Mouse (Mus musculus) heart, embryonic 16.5 days (tissue): ENCODE data around the gene Prmt7. TPM values are rescaled to one million over a fixed set of nuclear protein-coding genes. Genes with fewer than 3 reads are reported as not detected.

ENCODE experiments used
- ATAC-seq: fragments of 200-750 bp; cut with Nextera tagmentation; replicated peaks from 2 replicates; pipeline ENCODE4 v1.8.0; 2017; ENCODE audit warnings: moderate number of reproducible peaks; ENCODE audit not compliant: insufficient read depth, low FRiP score; ENCODE audit errors: extremely low read depth
- H3K27ac ChIP-seq: fragments of 300-500 bp; sonication (generic); 2 replicates; pipeline ENCODE4 v1.5.1; 2014; ENCODE audit warnings: mild to moderate bottlenecking, low read length, control low read depth, moderate library complexity
- H3K27me3 ChIP-seq: fragments of 300-500 bp; sonication (generic); 2 replicates; pipeline ENCODE4 v1.6.1; 2014; ENCODE audit warnings: low read length, mixed read lengths; ENCODE audit not compliant: control insufficient read depth, insufficient read depth
- H3K36me3 ChIP-seq: fragments of 300-500 bp; sonication (generic); 2 replicates; pipeline ENCODE4 v1.6.1; 2014; ENCODE audit not compliant: control insufficient read depth, insufficient read depth
- H3K4me1 ChIP-seq: fragments of 300-500 bp; sonication (generic); 2 replicates; pipeline ENCODE4 v1.6.1; 2014; ENCODE audit warnings: low read length, mixed read lengths; ENCODE audit not compliant: control insufficient read depth, insufficient read depth
- H3K4me2 ChIP-seq: fragments of 300-500 bp; sonication (generic); 2 replicates; pipeline ENCODE4 v1.6.1; 2014; ENCODE audit warnings: low read depth, mild to moderate bottlenecking, control low read depth, low read length
- H3K4me3 ChIP-seq: fragments of 300-500 bp; sonication (generic); 2 replicates; pipeline ENCODE4 v1.5.1; 2014; ENCODE audit warnings: mild to moderate bottlenecking, control low read depth, low read length
- H3K9ac ChIP-seq: fragments of 300-500 bp; sonication (generic); 2 replicates; pipeline ENCODE4 v1.6.1; 2014; ENCODE audit warnings: low read length, control low read depth
- H3K9me3 ChIP-seq: fragments of 300-500 bp; sonication (generic); replicated peaks from 2 replicates; pipeline ENCODE4 v1.6.1; 2016; ENCODE audit warnings: low read length; ENCODE audit not compliant: control insufficient read depth
- WGBS: fragments of 180-500 bp; shearing (Covaris S2); extraction: QIAGEN DNeasy Blood & Tissue Kit; methylation state at CpG from one replicate; pipeline ENCODE4 v1.1.7; 2014; 5-methylcytosine and 5-hydroxymethylcytosine counted together
- polyA plus RNA-seq: library from polyadenylated mRNA; unstranded; fragments of >200 nt; fragmentation: Nextera tagmentation; extraction: Ambion mirVana; gene quantifications from 2 replicates; pipeline ENCODE4 v1.2.1, GENCODE M21; 2015

Prmt7 gene
- polyA plus RNA-seq, 1 experiment from 2014 or later = 34.4 TPM

DNA sequence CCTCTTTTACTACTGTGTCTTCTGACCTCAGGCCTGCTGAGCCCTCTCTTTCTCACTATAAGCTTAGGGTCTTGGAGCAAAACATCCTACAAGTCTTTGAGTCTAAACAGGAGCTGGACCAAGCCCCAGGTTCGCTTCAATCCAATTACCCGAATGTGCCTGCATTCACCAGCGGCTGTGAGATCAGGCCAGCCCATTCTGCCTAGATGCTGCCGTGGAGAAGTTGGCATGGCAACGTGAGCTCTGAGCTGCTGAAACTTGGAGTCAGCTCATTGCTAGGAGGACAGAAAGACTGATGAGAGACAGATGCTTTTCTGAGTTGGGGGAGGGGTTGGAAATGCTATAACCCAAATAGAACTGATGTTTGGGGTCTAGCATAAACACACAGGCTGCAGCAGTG, 60.1 kb downstream of the Prmt7 start:
- no peak overlapping the region for H3K4me3 ChIP-seq
- H3K27ac ChIP-seq = peak overlapping the region; percentile 66; the same call in 1 of the 2 replicates
- no peak overlapping the region for H3K4me2 ChIP-seq

DNA sequence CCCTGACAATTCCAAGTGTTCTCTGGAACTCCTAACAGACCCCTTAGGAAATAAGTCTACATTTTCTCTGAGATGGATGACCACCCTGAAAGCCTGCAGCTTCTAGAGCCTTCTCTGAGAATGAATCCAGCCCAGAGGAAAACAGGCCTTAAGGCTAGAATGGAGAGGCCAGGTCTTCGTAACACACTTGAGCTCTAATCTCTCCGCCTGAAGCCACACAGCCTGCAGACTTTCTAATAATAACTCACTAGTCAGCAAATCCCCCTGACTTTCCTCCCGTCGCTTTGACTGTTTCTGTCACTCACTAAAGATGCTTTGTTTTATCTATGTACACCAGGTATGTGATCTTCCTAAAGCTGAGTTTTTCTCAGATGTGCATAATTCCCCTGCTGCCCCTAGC, 60.6 kb downstream of the Prmt7 start:
- Histone ChIP-seq H3K4me2 (peak overlapping the region; percentile 20; the same call in 1 of the 2 replicates), H3K4me3 (no peak overlapping the region), H3K4me1 (peaks cover 35% of the 10 kb centered on the region), H3K36me3 (no peaks in the 10 kb centered on the region), H3K9me3 (no peaks in the 10 kb centered on the region), H3K27me3 (no peaks in the 10 kb centered on the region), H3K27ac (peak overlapping the region; percentile 66), H3K9ac (no peak overlapping the region)
- 23% methylated on average over 4 of the region's 4 CpGs for WGBS
- ATAC-seq = no peak; the same call in 1 of the 2 replicates

More for the DNA sequence above, 60.1 kb downstream of the Prmt7 start:
- no peak for ATAC-seq
- H3K9me3 ChIP-seq = no peaks in the 10 kb centered on the region
- no peak overlapping the region for H3K9ac ChIP-seq
- peaks cover 35% of the 10 kb centered on the region for H3K4me1 ChIP-seq
- H3K36me3 ChIP-seq = no peaks in the 10 kb centered on the region
- no peaks in the 10 kb centered on the region for H3K27me3 ChIP-seq
- 39% methylated on average over 5 of the region's 5 CpGs for WGBS

DNA sequence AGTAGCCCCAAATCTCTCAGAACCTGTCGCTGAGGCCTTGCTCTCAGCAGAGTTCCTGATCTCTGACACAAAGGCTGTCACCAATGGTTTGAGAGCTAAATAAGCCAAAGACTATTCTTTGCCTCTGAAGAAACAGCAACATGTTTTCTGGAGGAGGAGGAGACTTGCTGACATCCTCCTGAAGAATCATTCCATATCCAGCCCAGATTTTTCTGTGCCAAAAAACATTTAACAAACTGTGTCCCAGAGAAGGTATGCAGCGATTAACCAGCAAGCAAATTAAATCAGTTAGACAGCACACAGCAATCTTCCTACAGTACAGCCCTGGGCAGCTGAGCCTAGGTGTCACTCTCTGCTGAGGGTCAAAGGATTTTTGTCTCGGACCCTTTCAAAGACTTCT, 62.7 kb downstream of the Prmt7 start:
- WGBS = 75% methylated on average over 3 of the region's 3 CpGs

GRCm38 (mm10) chr8:106276709-106277317, 66.1 kb downstream of the Prmt7 start:
- no peak for ATAC-seq
- H3K27ac ChIP-seq = no peak overlapping the region
- no peak overlapping the region for H3K4me2 ChIP-seq
- H3K9ac ChIP-seq = no peak overlapping the region
- WGBS = 92% methylated on average over 5 of the region's 5 CpGs
- no peaks in the 10 kb centered on the region for H3K27me3 ChIP-seq
- H3K36me3 ChIP-seq = no peaks in the 10 kb centered on the region
- peaks cover 10% of the 10 kb centered on the region for H3K4me1 ChIP-seq
- no peak overlapping the region for H3K4me3 ChIP-seq
- H3K9me3 ChIP-seq = no peaks in the 10 kb centered on the region

More for the DNA sequence above, 62.7 kb downstream of the Prmt7 start:
- Histone ChIP-seq H3K27ac (no peak overlapping the region), H3K9me3 (no peaks in the 10 kb centered on the region), H3K36me3 (no peaks in the 10 kb centered on the region), H3K9ac (no peak overlapping the region), H3K27me3 (no peaks in the 10 kb centered on the region), H3K4me2 (no peak overlapping the region), H3K4me3 (no peak overlapping the region), H3K4me1 (peaks cover 35% of the 10 kb centered on the region)
- no peak for ATAC-seq

GRCm38 (mm10) chr8:106278367-106279042, 67.8 kb downstream of the Prmt7 start:
- no peak overlapping the region for H3K9ac ChIP-seq
- no peak overlapping the region for H3K4me2 ChIP-seq
- no peak for ATAC-seq
- H3K27me3 ChIP-seq = no peaks in the 10 kb centered on the region
- no peak overlapping the region for H3K27ac ChIP-seq
- H3K36me3 ChIP-seq = no peaks in the 10 kb centered on the region
- no peaks in the 10 kb centered on the region for H3K9me3 ChIP-seq
- H3K4me3 ChIP-seq = no peak overlapping the region
- H3K4me1 ChIP-seq = peaks cover 6% of the 10 kb centered on the region; the same call in 1 of the 2 replicates
- 75% methylated on average over 11 of the region's 11 CpGs for WGBS

GRCm38 (mm10) chr8:106280154-106280553, 69.4 kb downstream of the Prmt7 start:
- Histone ChIP-seq H3K4me1 (peaks cover 6% of the 10 kb centered on the region; the same call in 1 of the 2 replicates), H3K4me3 (no peak overlapping the region), H3K27me3 (no peaks in the 10 kb centered on the region), H3K27ac (no peak overlapping the region), H3K4me2 (no peak overlapping the region), H3K36me3 (no peaks in the 10 kb centered on the region), H3K9me3 (no peaks in the 10 kb centered on the region), H3K9ac (no peak overlapping the region)
- WGBS = 33% methylated on average over 5 of the region's 5 CpGs
- ATAC-seq = no peak

GRCm38 (mm10) chr8:106280844-106281243, 70.1 kb downstream of the Prmt7 start:
- no peak for ATAC-seq
- Histone ChIP-seq H3K36me3 (no peaks in the 10 kb centered on the region), H3K4me3 (no peak overlapping the region), H3K4me1 (peaks cover 6% of the 10 kb centered on the region; the same call in 1 of the 2 replicates), H3K27me3 (no peaks in the 10 kb centered on the region), H3K4me2 (no peak overlapping the region), H3K27ac (no peak overlapping the region), H3K9ac (no peak overlapping the region), H3K9me3 (no peaks in the 10 kb centered on the region)
- WGBS = 49% methylated on average over 4 of the region's 4 CpGs

GRCm38 (mm10) chr8:106287445-106287844, 76.7 kb downstream of the Prmt7 start:
- H3K27ac ChIP-seq = no peak overlapping the region
- ATAC-seq = no peak

GRCm38 (mm10) chr8:106288732-106289131, 78.0 kb downstream of the Prmt7 start:
- Histone ChIP-seq H3K4me2 (no peak overlapping the region), H3K36me3 (no peaks in the 10 kb centered on the region), H3K27me3 (no peaks in the 10 kb centered on the region), H3K9ac (no peak overlapping the region), H3K4me1 (no peaks in the 10 kb centered on the region), H3K4me3 (no peak overlapping the region), H3K9me3 (no peaks in the 10 kb centered on the region), H3K27ac (no peak overlapping the region)
- WGBS = 37% methylated on average over 2 of the region's 3 CpGs
- ATAC-seq = peak; percentile 23; the same call in 1 of the 2 replicates

More at GRCm38 (mm10) chr8:106287445-106287844, 76.7 kb downstream of the Prmt7 start:
- 45% methylated on average over 2 of the region's 2 CpGs for WGBS
- Histone ChIP-seq H3K9ac (no peak overlapping the region), H3K27me3 (no peaks in the 10 kb centered on the region), H3K4me3 (no peak overlapping the region), H3K4me2 (no peak overlapping the region), H3K4me1 (no peaks in the 10 kb centered on the region), H3K36me3 (no peaks in the 10 kb centered on the region), H3K9me3 (no peaks in the 10 kb centered on the region)
